Mouse (Mus musculus): ENCODE measurements around the gene Arhgap10.
A peak's percentile ranks its signal among the peaks of the same experiment; 100 is the strongest.

Arhgap10 gene

GRCm38 (mm10) chr8:77444166-77444870 is 73.4 kb downstream of the Arhgap10 start:
- ATAC-seq (ENCODE audit: low TSS enrichment): peak; percentile 89

GRCm38 (mm10) chr8:77442452-77442851 is 75.3 kb downstream of the Arhgap10 start:
- no peak for ATAC-seq (ENCODE audit: low TSS enrichment)

GRCm38 (mm10) chr8:77440913-77441312 is 76.8 kb downstream of the Arhgap10 start:
- no peak for ATAC-seq (ENCODE audit: low TSS enrichment)

- ATAC-seq (ENCODE audit: low TSS enrichment): no peak
These were observed 77.4 kb downstream of the Arhgap10 start for GRCm38 (mm10) chr8:77440324-77440880.

GRCm38 (mm10) chr8:77439670-77440069 is 78.1 kb downstream of the Arhgap10 start:
- no peak for ATAC-seq (ENCODE audit: low TSS enrichment)

GRCm38 (mm10) chr8:77437807-77438493 is 79.8 kb downstream of the Arhgap10 start:
- ATAC-seq (ENCODE audit: low TSS enrichment): no peak

- ATAC-seq (ENCODE audit: low TSS enrichment): no peak
These were observed 81.5 kb downstream of the Arhgap10 start for GRCm38 (mm10) chr8:77436013-77436990.

- 0 out of 2 replicates have a peak, but pooled peaks have one; percentile 28 for ATAC-seq (ENCODE audit: low TSS enrichment)
These were observed 84.5 kb downstream of the Arhgap10 start for GRCm38 (mm10) chr8:77433221-77433620.

- peak; percentile 16; the same call in 1 of the 2 replicates for ATAC-seq (ENCODE audit: low TSS enrichment)
These were observed 85.0 kb downstream of the Arhgap10 start for GRCm38 (mm10) chr8:77432726-77433125.

GRCm38 (mm10) chr8:77428420-77428819 is 89.3 kb downstream of the Arhgap10 start:
- ATAC-seq (ENCODE audit: low TSS enrichment): no peak

- no peak for ATAC-seq (ENCODE audit: low TSS enrichment)
These were observed 89.7 kb downstream of the Arhgap10 start for GRCm38 (mm10) chr8:77428015-77428414.

GRCm38 (mm10) chr8:77427438-77427837 is 90.3 kb downstream of the Arhgap10 start:
- no peak for ATAC-seq (ENCODE audit: low TSS enrichment)

GRCm38 (mm10) chr8:77423850-77424249 is 93.9 kb downstream of the Arhgap10 start:
- ATAC-seq (ENCODE audit: low TSS enrichment): peak; percentile 24; the same call in 1 of the 2 replicates

- peak; percentile 35; the same call in 1 of the 2 replicates for ATAC-seq (ENCODE audit: low TSS enrichment)
These were observed 95.0 kb downstream of the Arhgap10 start for GRCm38 (mm10) chr8:77422632-77423252.

- no peak for ATAC-seq (ENCODE audit: low TSS enrichment)
These were observed 96.2 kb downstream of the Arhgap10 start for GRCm38 (mm10) chr8:77421596-77421995.

- peak; percentile 64 for ATAC-seq (ENCODE audit: low TSS enrichment)
These were observed 98.0 kb downstream of the Arhgap10 start for GRCm38 (mm10) chr8:77419731-77420130.

- ATAC-seq (ENCODE audit: low TSS enrichment): no peak
These were observed 101.0 kb downstream of the Arhgap10 start for GRCm38 (mm10) chr8:77416738-77417137.

GRCm38 (mm10) chr8:77416034-77416433 is 101.7 kb downstream of the Arhgap10 start:
- ATAC-seq (ENCODE audit: low TSS enrichment): no peak

GRCm38 (mm10) chr8:77411262-77411661 is 106.5 kb downstream of the Arhgap10 start:
- ATAC-seq (ENCODE audit: low TSS enrichment): no peak

- ATAC-seq (ENCODE audit: low TSS enrichment): no peak
These were observed 107.4 kb downstream of the Arhgap10 start for GRCm38 (mm10) chr8:77410394-77410793.

Measured in frontal cortex, adult (tissue).